Mouse (Mus musculus) central nervous system, embryonic 11.5 days (tissue): ENCODE results near the gene Cacul1. TPM values are rescaled to one million over a fixed set of nuclear protein-coding genes. Genes with fewer than 3 reads are reported as not detected.

Experiments used
- polyA plus RNA-seq: library from polyadenylated mRNA; depleted of rRNA; stranded (reverse); fragments of >200 nt; gene quantifications from 2 replicates; pipeline ENCODE4 v1.2.3, GENCODE M21; 2012; rRNA removed

Cacul1 gene
- polyA plus RNA-seq, result 21.8 and 26.5 TPM in 2 replicates

GRCm38 (mm10) chr19:60580582-60581339 is at the start of gene Cacul1:
Gene Cacul1, minus strand, starts transcription at chr19:60581025.

Other genes with a start within 250 kb of the Cacul1 start
- 0.08 and 0.09 TPM in 2 replicates for gene Prlhr, start 112.7 kb downstream of the Cacul1 start, polyA plus RNA-seq
- gene Nanos1, start 175.0 kb upstream of the Cacul1 start, polyA plus RNA-seq, result 4.3 and 4.5 TPM in 2 replicates
- gene Eif3a, start 209.6 kb upstream of the Cacul1 start, polyA plus RNA-seq, result 177 and 448 TPM in 2 replicates
- gene Fam45a, start 230.6 kb upstream of the Cacul1 start, polyA plus RNA-seq, result 35.1 and 35.4 TPM in 2 replicates